Mouse (Mus musculus): ENCODE measurements around the gene Cpt1c. TPM values are rescaled to one million over a fixed set of nuclear protein-coding genes. Genes with fewer than 3 reads are reported as not detected.

Cpt1c gene
- polyA plus RNA-seq, 1 experiment from 2014 or later = 25.2 TPM

DNA sequence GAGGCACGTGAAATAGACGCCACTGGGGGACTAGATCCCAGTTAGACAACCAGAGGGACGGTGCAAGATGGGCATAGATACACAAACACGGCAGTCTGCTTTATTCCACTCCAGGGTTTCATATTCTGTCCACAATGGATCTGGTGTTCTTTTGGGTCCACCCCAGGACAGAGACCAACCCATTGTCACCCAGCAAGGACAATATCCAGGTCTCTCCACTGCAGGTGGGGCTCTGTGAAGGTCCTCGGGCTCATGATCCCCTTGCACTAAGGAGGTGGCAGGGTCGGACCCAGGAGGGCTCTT is 417 bp upstream of the Cpt1c start:
- Histone ChIP-seq H3K4me3 (ENCODE audit: low read depth, low read length) (no peak overlapping the region), H3K4me2 (ENCODE audit: low read depth) (peak overlapping the region; percentile 70), H3K9ac (ENCODE audit: low read length) (no peak overlapping the region), H3K27ac (ENCODE audit: low read depth, low read length) (peak overlapping the region; percentile 62), H3K36me3 (ENCODE audit: control insufficient read depth, insufficient read depth, low read length) (peaks cover 32% of the 10 kb centered on the region), H3K9me3 (ENCODE audit: control insufficient read depth, low read length) (no peaks in the 10 kb centered on the region), H3K27me3 (ENCODE audit: control insufficient read depth, insufficient read depth, low read length) (no peaks in the 10 kb centered on the region), H3K4me1 (ENCODE audit: control insufficient read depth, insufficient read depth, low read length) (peaks cover 17% of the 10 kb centered on the region)
- ATAC-seq (ENCODE audit: insufficient read depth, low FRiP score, low TSS enrichment) (no peak), DNase-seq (ENCODE audit: low spot score) (no peak)
- WGBS = 28% methylated on average over 6 of the region's 6 CpGs

DNA sequence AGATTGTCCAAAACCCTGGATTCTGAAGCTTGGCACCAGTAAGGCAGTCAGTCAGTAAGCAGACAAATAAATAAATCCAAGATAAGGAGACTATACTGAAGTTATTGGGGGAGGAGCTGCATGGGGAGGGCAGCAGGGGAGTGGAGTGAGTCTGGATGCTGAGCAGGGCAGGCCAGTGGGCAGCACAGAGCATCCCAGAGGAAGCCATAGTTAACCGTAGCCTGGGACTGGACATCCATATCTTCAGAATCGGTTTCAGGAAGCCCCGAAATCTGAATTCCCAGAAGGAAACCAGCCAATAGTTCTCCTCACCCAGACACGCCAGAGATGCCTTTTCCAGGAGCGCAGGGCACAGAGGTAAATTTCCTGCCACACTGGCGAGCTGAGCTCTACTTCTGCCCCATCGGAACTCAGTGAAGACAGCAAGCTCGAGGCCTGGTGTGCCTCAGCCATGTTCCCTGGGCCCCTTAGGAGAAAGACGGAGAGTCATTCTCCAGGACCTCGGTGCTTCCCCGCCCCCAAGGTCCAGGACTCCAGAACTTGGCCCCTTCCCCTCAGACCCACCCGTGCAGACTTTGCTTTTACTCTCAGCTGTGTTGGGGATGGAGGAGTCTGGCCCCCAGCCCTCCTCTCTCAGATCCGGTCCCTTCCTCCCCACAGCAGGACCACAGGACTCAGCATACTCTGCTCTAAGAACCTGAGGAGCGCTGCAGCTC is 1.1 kb downstream of the Cpt1c start:
- no peak for ATAC-seq (ENCODE audit: insufficient read depth, low FRiP score, low TSS enrichment)
- WGBS = 47% methylated on average over 14 of the region's 14 CpGs
- peaks cover 17% of the 10 kb centered on the region for H3K4me1 ChIP-seq (ENCODE audit: control insufficient read depth, insufficient read depth, low read length)

DNA sequence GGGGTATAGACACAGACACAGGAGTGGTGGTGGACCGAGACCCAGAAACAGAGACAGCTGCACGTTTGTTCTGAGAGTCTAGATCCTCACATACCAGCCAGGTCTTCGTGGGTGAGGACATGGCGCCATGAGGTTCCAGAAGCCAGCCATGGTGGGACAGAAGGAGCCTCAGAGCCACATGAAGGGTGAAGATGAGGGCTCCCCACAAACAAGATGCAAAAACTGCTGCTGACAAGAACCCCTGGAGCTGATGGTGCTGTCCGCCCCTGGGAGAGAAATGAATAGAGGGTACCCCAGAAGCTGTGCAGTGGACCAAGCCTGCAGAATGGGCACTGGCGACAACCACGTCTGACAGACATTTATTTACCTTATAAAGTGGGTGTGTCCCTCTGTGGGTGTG is 3.5 kb downstream of the Cpt1c start:
- Histone ChIP-seq H3K4me1 (ENCODE audit: control insufficient read depth, insufficient read depth, low read length) (peaks cover 17% of the 10 kb centered on the region), H3K4me2 (ENCODE audit: low read depth) (peak overlapping the region; percentile 69), H3K9me3 (ENCODE audit: control insufficient read depth, low read length) (no peaks in the 10 kb centered on the region), H3K4me3 (ENCODE audit: low read depth, low read length) (peak overlapping the region; percentile 49), H3K36me3 (ENCODE audit: control insufficient read depth, insufficient read depth, low read length) (peaks cover 4% of the 10 kb centered on the region; the same call in 1 of the 2 replicates), H3K9ac (ENCODE audit: low read length) (peak overlapping the region; percentile 67), H3K27me3 (ENCODE audit: control insufficient read depth, insufficient read depth, low read length) (no peaks in the 10 kb centered on the region), H3K27ac (ENCODE audit: low read depth, low read length) (peak overlapping the region; percentile 76; the same call in 1 of the 2 replicates)
- DNase-seq (ENCODE audit: low spot score) (no peak), ATAC-seq (ENCODE audit: insufficient read depth, low FRiP score, low TSS enrichment) (no peak)
- 74% methylated on average over 7 of the region's 7 CpGs for WGBS

More for the DNA sequence above, 1.1 kb downstream of the Cpt1c start:
- Histone ChIP-seq H3K27ac (ENCODE audit: low read depth, low read length) (peak overlapping the region; percentile 74; the same call in 1 of the 2 replicates), H3K4me3 (ENCODE audit: low read depth, low read length) (peak overlapping the region; percentile 40), H3K36me3 (ENCODE audit: control insufficient read depth, insufficient read depth, low read length) (peaks cover 21% of the 10 kb centered on the region), H3K9ac (ENCODE audit: low read length) (peak overlapping the region; percentile 52), H3K4me2 (ENCODE audit: low read depth) (peak overlapping the region; percentile 70), H3K27me3 (ENCODE audit: control insufficient read depth, insufficient read depth, low read length) (no peaks in the 10 kb centered on the region), H3K9me3 (ENCODE audit: control insufficient read depth, low read length) (no peaks in the 10 kb centered on the region)
- DNase-seq (ENCODE audit: low spot score) = no peak

DNA sequence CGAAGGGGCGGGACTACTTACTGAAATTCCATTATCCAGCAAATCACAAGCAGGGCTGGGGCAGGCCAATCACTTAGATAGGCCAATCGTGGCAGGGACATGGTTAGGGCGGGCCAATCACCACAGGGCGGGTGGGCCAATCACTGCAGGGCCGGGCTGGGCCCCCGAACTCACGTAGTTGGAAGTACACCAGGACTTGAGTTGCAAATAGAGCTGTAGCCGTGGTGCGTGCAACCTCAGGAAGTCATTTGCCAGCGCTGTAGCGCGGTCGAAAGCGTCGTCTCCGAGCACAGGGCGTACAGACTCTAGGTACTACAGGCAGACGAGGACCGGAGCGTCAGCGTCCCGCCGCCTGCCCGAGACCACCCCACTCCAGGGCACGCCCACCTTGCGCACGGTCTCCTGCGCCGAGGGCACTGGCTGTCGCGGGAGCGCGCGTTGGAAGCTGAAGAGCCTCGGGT is 4.4 kb downstream of the Cpt1c start:
- under 1% methylated on average over 36 of the region's 36 CpGs for WGBS
- Histone ChIP-seq H3K27me3 (ENCODE audit: control insufficient read depth, insufficient read depth, low read length) (no peaks in the 10 kb centered on the region), H3K27ac (ENCODE audit: low read depth, low read length) (peak overlapping the region; percentile 76), H3K4me2 (ENCODE audit: low read depth) (peak overlapping the region; percentile 69), H3K9me3 (ENCODE audit: control insufficient read depth, low read length) (no peaks in the 10 kb centered on the region), H3K9ac (ENCODE audit: low read length) (peak overlapping the region; percentile 67), H3K36me3 (ENCODE audit: control insufficient read depth, insufficient read depth, low read length) (peaks cover 4% of the 10 kb centered on the region; the same call in 1 of the 2 replicates), H3K4me1 (ENCODE audit: control insufficient read depth, insufficient read depth, low read length) (peaks cover 17% of the 10 kb centered on the region), H3K4me3 (ENCODE audit: low read depth, low read length) (peak overlapping the region; percentile 49)
- peak; percentile 92 for DNase-seq (ENCODE audit: low spot score)
- peak; percentile 94 for ATAC-seq (ENCODE audit: insufficient read depth, low FRiP score, low TSS enrichment)

DNA sequence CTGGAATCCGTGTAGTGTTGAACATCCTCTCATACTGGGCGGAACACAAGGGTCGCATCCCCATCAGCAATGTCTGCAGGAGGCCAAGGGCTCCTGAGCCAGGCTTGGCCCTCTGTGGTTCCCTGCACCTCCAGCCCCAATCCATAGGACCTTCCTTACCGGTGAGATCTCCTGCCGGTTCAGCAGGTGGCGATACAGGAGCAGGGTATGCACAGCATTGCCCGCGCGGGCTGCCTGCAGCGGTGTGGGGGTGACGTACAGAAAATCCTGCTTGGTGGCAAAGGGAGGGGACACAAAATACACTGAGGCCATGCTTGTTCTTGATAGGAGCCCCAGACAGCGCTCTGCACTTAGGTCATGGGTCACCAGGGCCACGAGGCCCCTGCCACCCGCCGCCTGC is 8.0 kb downstream of the Cpt1c start:
- DNase-seq (ENCODE audit: low spot score) (no peak), ATAC-seq (ENCODE audit: insufficient read depth, low FRiP score, low TSS enrichment) (no peak)
- 79% methylated on average over 15 of the region's 15 CpGs for whole genome bisulfite sequencing
- H3K4me2 ChIP-seq (ENCODE audit: low read depth) = no peak overlapping the region
- no peak overlapping the region for H3K4me3 ChIP-seq (ENCODE audit: low read depth, low read length)
- no peak overlapping the region for H3K9ac ChIP-seq (ENCODE audit: low read length)
- H3K36me3 ChIP-seq (ENCODE audit: control insufficient read depth, insufficient read depth, low read length) = peaks cover 7% of the 10 kb centered on the region; the same call in 1 of the 2 replicates
- no peaks in the 10 kb centered on the region for H3K9me3 ChIP-seq (ENCODE audit: control insufficient read depth, low read length)
- H3K4me1 ChIP-seq (ENCODE audit: control insufficient read depth, insufficient read depth, low read length) = peaks cover 9% of the 10 kb centered on the region
- H3K27me3 ChIP-seq (ENCODE audit: control insufficient read depth, insufficient read depth, low read length) = no peaks in the 10 kb centered on the region
- no peak overlapping the region for H3K27ac ChIP-seq (ENCODE audit: low read depth, low read length)

DNA sequence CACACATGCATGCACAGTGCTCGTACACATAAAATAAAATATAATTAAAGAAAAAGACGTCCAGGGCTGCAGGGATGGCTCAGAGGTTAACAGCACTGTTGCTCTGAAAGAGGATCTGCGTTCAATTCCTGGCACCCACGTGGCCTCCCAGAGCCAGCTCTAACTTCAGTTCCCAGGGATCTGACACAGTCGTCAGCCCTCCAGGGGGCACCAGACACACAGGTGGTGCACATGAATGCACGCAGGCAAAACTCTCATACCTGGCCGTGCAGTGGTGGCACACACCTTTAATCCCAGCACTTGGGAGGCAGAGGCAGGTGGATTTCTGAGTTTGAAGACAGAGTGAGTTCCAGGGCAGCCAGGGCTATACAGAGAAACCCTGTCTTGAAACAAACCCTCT is 8.7 kb downstream of the Cpt1c start:
- Histone ChIP-seq H3K4me3 (ENCODE audit: low read depth, low read length) (no peak overlapping the region), H3K9ac (ENCODE audit: low read length) (no peak overlapping the region), H3K36me3 (ENCODE audit: control insufficient read depth, insufficient read depth, low read length) (peaks cover 7% of the 10 kb centered on the region; the same call in 1 of the 2 replicates), H3K4me2 (ENCODE audit: low read depth) (no peak overlapping the region), H3K27ac (ENCODE audit: low read depth, low read length) (no peak overlapping the region), H3K9me3 (ENCODE audit: control insufficient read depth, low read length) (no peaks in the 10 kb centered on the region), H3K4me1 (ENCODE audit: control insufficient read depth, insufficient read depth, low read length) (peaks cover 3% of the 10 kb centered on the region), H3K27me3 (ENCODE audit: control insufficient read depth, insufficient read depth, low read length) (no peaks in the 10 kb centered on the region)
- no peak for DNase-seq (ENCODE audit: low spot score)
- 86% methylated on average over 7 of the region's 7 CpGs for WGBS
- ATAC-seq (ENCODE audit: insufficient read depth, low FRiP score, low TSS enrichment) = no peak

DNA sequence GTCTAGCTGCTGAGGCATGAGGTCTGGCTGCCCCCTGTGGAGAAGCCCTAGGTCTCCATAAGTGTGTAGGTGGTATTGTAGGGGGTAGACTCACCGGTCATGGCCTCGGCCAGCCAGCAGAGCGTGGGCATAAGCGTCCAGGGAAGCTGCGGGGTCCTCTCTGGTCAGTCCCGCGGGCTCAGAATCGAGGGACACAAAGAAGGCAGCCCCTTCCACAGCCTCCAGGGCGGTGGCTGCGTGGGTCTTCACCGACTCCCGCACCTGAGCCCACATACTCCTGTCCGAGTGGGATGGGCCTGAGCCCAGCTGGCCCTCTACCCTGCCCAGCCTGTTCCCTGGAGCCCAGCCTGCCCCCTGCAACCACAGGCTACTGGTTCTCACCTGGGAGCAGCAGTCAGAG is 9.7 kb downstream of the Cpt1c start:
- Histone ChIP-seq H3K9me3 (ENCODE audit: control insufficient read depth, low read length) (no peaks in the 10 kb centered on the region), H3K4me1 (ENCODE audit: control insufficient read depth, insufficient read depth, low read length) (no peaks in the 10 kb centered on the region), H3K27ac (ENCODE audit: low read depth, low read length) (no peak overlapping the region), H3K27me3 (ENCODE audit: control insufficient read depth, insufficient read depth, low read length) (no peaks in the 10 kb centered on the region), H3K9ac (ENCODE audit: low read length) (no peak overlapping the region), H3K4me2 (ENCODE audit: low read depth) (no peak overlapping the region), H3K36me3 (ENCODE audit: control insufficient read depth, insufficient read depth, low read length) (peaks cover 6% of the 10 kb centered on the region; the same call in 1 of the 2 replicates), H3K4me3 (ENCODE audit: low read depth, low read length) (no peak overlapping the region)
- DNase-seq (ENCODE audit: low spot score) (no peak), ATAC-seq (ENCODE audit: insufficient read depth, low FRiP score, low TSS enrichment) (no peak)
- WGBS = 94% methylated on average over 13 of the region's 13 CpGs

DNA sequence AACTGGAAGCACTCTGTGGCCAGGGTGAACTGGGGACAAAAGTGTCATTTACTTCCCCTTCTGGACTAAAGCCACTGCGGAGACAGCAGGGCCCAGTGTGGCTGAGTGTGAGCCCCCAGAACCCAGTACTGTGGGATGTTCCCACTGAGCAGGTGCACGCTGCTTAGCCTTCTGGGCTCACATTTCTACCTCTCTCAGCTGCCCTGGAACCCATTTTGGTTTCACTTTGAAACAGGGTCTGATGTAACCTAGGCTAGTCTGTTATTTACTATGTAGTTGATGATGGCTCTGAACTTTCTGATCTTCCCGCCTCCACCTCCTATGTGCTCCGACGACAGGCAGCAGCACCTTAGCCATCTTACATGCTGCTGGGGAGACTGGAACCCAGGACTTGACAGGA is 11.8 kb downstream of the Cpt1c start:
- Histone ChIP-seq H3K4me2 (ENCODE audit: low read depth) (no peak overlapping the region), H3K4me1 (ENCODE audit: control insufficient read depth, insufficient read depth, low read length) (no peaks in the 10 kb centered on the region), H3K4me3 (ENCODE audit: low read depth, low read length) (no peak overlapping the region), H3K9me3 (ENCODE audit: control insufficient read depth, low read length) (no peaks in the 10 kb centered on the region), H3K27ac (ENCODE audit: low read depth, low read length) (no peak overlapping the region), H3K9ac (ENCODE audit: low read length) (no peak overlapping the region), H3K27me3 (ENCODE audit: control insufficient read depth, insufficient read depth, low read length) (no peaks in the 10 kb centered on the region), H3K36me3 (ENCODE audit: control insufficient read depth, insufficient read depth, low read length) (peaks cover 6% of the 10 kb centered on the region; the same call in 1 of the 2 replicates)
- DNase-seq (ENCODE audit: low spot score) (no peak), ATAC-seq (ENCODE audit: insufficient read depth, low FRiP score, low TSS enrichment) (no peak)
- 87% methylated on average over 5 of the region's 5 CpGs for WGBS

DNA sequence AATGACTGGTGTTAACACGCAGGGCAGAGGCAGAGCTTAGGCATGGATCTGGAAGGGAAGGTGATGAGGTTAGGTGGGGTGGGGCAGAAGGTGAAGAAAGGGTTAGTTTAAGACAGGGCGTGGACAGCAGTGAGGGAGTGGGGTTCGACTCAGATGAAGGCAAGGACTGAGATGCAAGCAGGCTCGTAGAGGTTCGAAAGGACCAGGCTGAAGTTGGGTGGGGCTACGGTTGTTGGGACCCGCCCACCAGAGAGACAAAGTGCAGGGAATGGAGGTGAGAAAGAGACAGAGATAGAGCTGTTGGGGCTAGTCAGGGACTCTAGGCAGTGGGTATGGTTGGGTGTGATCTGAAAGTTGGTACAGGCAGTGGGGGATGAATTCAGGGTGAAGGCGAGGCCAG is 12.3 kb downstream of the Cpt1c start:
- H3K36me3 ChIP-seq (ENCODE audit: control insufficient read depth, insufficient read depth, low read length) = peaks cover 6% of the 10 kb centered on the region; the same call in 1 of the 2 replicates
- H3K27ac ChIP-seq (ENCODE audit: low read depth, low read length) = no peak overlapping the region
- H3K9ac ChIP-seq (ENCODE audit: low read length) = no peak overlapping the region
- no peak for ATAC-seq (ENCODE audit: insufficient read depth, low FRiP score, low TSS enrichment)
- no peaks in the 10 kb centered on the region for H3K9me3 ChIP-seq (ENCODE audit: control insufficient read depth, low read length)
- WGBS = 86% methylated on average over 8 of the region's 8 CpGs
- no peaks in the 10 kb centered on the region for H3K4me1 ChIP-seq (ENCODE audit: control insufficient read depth, insufficient read depth, low read length)
- no peak for DNase-seq (ENCODE audit: low spot score)
- no peaks in the 10 kb centered on the region for H3K27me3 ChIP-seq (ENCODE audit: control insufficient read depth, insufficient read depth, low read length)
- no peak overlapping the region for H3K4me3 ChIP-seq (ENCODE audit: low read depth, low read length)
- H3K4me2 ChIP-seq (ENCODE audit: low read depth) = no peak overlapping the region
